Mouse (Mus musculus): ENCODE results near the gene Unc45a. TPM values are rescaled to one million over a fixed set of nuclear protein-coding genes. Genes with fewer than 3 reads are reported as not detected.

Gene Unc45a
- total RNA-seq, 2 experiments from 2014 or later, result 38.0 to 40.9 TPM

DNA sequence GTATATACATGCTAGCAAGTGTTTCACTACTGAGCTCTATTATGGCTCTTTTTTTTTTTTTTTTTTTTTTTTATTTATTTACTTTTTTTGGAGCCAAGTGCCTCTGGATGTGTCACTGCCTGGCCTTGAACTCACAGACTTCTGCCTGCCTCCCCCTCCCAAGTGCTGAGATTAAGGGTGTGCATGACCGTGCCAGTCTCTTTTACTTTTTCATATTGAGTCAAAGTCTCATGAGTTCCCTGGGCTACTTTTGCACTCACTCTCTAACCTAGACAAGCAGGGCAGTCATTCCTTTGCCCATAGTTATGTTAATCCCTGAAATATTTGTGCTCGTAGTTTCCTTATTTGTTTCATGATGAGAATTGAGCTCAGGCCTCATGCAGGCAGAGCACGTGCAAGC lies 59.2 kb downstream of the Unc45a start:
- no peak overlapping the region for H3K4me3 ChIP-seq
- no peak overlapping the region for H3K27ac ChIP-seq
- no peak for TF ChIP-seq CTCF (conservative IDR thresholded peaks at IDR 0.05)
- no peak for DNase-seq (ENCODE audit: low spot score in 2 of 2)

GRCm38 (mm10) chr7:80280998-80281397 lies 59.8 kb downstream of the Unc45a start:
- peak; percentile 34 for TF ChIP-seq CTCF (conservative IDR thresholded peaks at IDR 0.05)
- no peak overlapping the region for H3K27ac ChIP-seq
- DNase-seq (ENCODE audit: low spot score in 2 of 2), result no peak
- H3K4me3 ChIP-seq, result no peak overlapping the region

GRCm38 (mm10) chr7:80280032-80280431 lies 60.8 kb downstream of the Unc45a start:
- no peak for DNase-seq (ENCODE audit: low spot score in 2 of 2)
- H3K27ac ChIP-seq, result no peak overlapping the region
- H3K4me3 ChIP-seq, result no peak overlapping the region
- TF ChIP-seq CTCF (conservative IDR thresholded peaks at IDR 0.05), result no peak

DNA sequence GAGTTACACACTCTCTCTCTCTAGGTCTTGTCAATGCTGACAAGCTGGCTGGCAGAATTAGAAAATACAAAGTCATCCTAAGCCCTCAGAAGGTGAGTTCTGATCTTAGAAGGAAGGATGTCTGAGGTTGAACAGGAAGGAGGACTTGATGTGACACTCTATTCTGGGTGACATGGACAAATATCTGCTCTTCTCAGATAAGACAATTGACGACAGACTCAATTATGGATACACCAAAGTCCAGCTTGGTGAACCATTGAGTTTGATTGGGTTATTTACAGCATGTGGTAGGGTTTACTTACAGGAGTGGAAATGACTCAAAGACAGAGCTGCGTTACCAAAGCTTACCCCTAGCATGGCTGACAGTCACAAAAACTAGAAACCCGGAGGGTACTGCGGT lies 64.4 kb downstream of the Unc45a start:
- TF ChIP-seq CTCF (conservative IDR thresholded peaks at IDR 0.05), result no peak
- no peak for DNase-seq (ENCODE audit: low spot score in 2 of 2)
- H3K27ac ChIP-seq, result no peak overlapping the region
- H3K4me3 ChIP-seq, result no peak overlapping the region

Other genes starting within 250 kb of the Unc45a start
- 10 to 100 TPM; 63.8 to 69.8 TPM for gene Idh2, start 225.6 kb downstream of the Unc45a start, total RNA-seq (2021)
- 10 to 100 TPM; 25.7 to 27.5 TPM for gene Sema4b, start 154.2 kb downstream of the Unc45a start, total RNA-seq (2021)
- 10 to 100 TPM; 23.6 to 25.0 TPM for gene Cib1, start 108.2 kb downstream of the Unc45a start, total RNA-seq (2021)
- gene Gdpgp1, start 108.1 kb downstream of the Unc45a start, total RNA-seq (2021), result 1 to 10 TPM; 6.1 to 6.8 TPM
- 1 to 10 TPM; 1.4 to 3.3 TPM for gene Ttll13, start 94.6 kb downstream of the Unc45a start, total RNA-seq (2021)
- 10 to 100 TPM; 38.5 to 42.2 TPM for gene Ngrn, start 79.8 kb downstream of the Unc45a start, total RNA-seq (2021)
- gene Vps33b, start 71.4 kb downstream of the Unc45a start, total RNA-seq (2021), result 10 to 100 TPM; 22.9 to 24.7 TPM
- gene Prc1, start 46.6 kb downstream of the Unc45a start, total RNA-seq (2021), result 1 to 10 TPM; 1.2 to 2.7 TPM
- gene Rccd1, start 16.6 kb downstream of the Unc45a start, total RNA-seq (2021), result 10 to 100 TPM; 15.3 to 19.8 TPM
- 10 to 100 TPM; 45.5 to 46.6 TPM for gene Hddc3, start 2.1 kb upstream of the Unc45a start, total RNA-seq (2021)
- 100 to 1,000 TPM; 169 to 178 TPM for gene Man2a2, start 30.4 kb upstream of the Unc45a start, total RNA-seq (2021)
- gene Fes, start 46.9 kb upstream of the Unc45a start, total RNA-seq (2021), result 1 to 10 TPM; 5.0 to 5.7 TPM
- 10 to 100 TPM; 39.4 to 40.6 TPM for gene Furin, start 64.4 kb upstream of the Unc45a start, total RNA-seq (2021)
- gene Blm, start 194.1 kb upstream of the Unc45a start, total RNA-seq (2021), result 1 to 10 TPM; 3.1 to 4.3 TPM

Measured in layer of hippocampus, adult 2 months (tissue).